Mouse (Mus musculus): ENCODE measurements at regions not wholly inside any gene's neighbourhood (a gene's known extent, or its start where the extent isn't known, plus 50 kb on each side); places are given as distances from the start of the nearest gene placed in this dataset.
A peak's percentile ranks its signal among the peaks of the same experiment; 100 is the strongest.

- DNase-seq = no peak
Observed at GRCm38 (mm10) chr14:100607109-100607508, 322.6 kb upstream of the Klf12 start.

- no peak for DNase-seq
Observed at GRCm38 (mm10) chr14:100600886-100601451, 316.5 kb upstream of the Klf12 start.

GRCm38 (mm10) chr14:100570026-100570425 lies 285.5 kb upstream of the Klf12 start:
- no peak for DNase-seq

- DNase-seq = no peak
Observed at GRCm38 (mm10) chr14:100561884-100562283, 277.4 kb upstream of the Klf12 start.

- DNase-seq = no peak
Observed at GRCm38 (mm10) chr14:100558378-100558777, 273.9 kb upstream of the Klf12 start.

- DNase-seq = no peak
Observed at GRCm38 (mm10) chr14:100552466-100552865, 268.0 kb upstream of the Klf12 start.

GRCm38 (mm10) chr14:100550266-100550665 lies 265.8 kb upstream of the Klf12 start:
- DNase-seq = no peak

GRCm38 (mm10) chr14:100530217-100530616 lies 245.7 kb upstream of the Klf12 start:
- DNase-seq = no peak

GRCm38 (mm10) chr14:100529758-100530157 lies 245.3 kb upstream of the Klf12 start:
- no peak for DNase-seq

GRCm38 (mm10) chr14:100509396-100509795 lies 224.9 kb upstream of the Klf12 start:
- DNase-seq = no peak

- no peak for DNase-seq
Observed at GRCm38 (mm10) chr14:100508087-100508486, 223.6 kb upstream of the Klf12 start.

GRCm38 (mm10) chr14:100507616-100508015 lies 223.1 kb upstream of the Klf12 start:
- DNase-seq = no peak

- DNase-seq = peak; percentile 38
Observed at GRCm38 (mm10) chr14:100488837-100489236, 204.4 kb upstream of the Klf12 start.

- no peak for DNase-seq
Observed at GRCm38 (mm10) chr14:100485489-100485888, 201.0 kb upstream of the Klf12 start.

- DNase-seq = no peak
Observed at GRCm38 (mm10) chr14:100484101-100484500, 199.6 kb upstream of the Klf12 start.

GRCm38 (mm10) chr14:100477595-100478380 lies 193.3 kb upstream of the Klf12 start:
- peak; percentile 60 for DNase-seq

- DNase-seq = no peak
Observed at GRCm38 (mm10) chr14:100468311-100468710, 183.8 kb upstream of the Klf12 start.

- DNase-seq = no peak
Observed at GRCm38 (mm10) chr14:100462321-100462720, 177.8 kb upstream of the Klf12 start.

GRCm38 (mm10) chr14:100461141-100462043 lies 176.9 kb upstream of the Klf12 start:
- peak; percentile 88 for DNase-seq

GRCm38 (mm10) chr14:100459601-100460290 lies 175.3 kb upstream of the Klf12 start:
- DNase-seq = no peak

GRCm38 (mm10) chr14:100458727-100459447 lies 174.4 kb upstream of the Klf12 start:
- DNase-seq = peak; percentile 94

Data from right cerebral cortex, adult 18-20 months (tissue).